Mouse (Mus musculus): ENCODE measurements around the gene Uck2.

DNA sequence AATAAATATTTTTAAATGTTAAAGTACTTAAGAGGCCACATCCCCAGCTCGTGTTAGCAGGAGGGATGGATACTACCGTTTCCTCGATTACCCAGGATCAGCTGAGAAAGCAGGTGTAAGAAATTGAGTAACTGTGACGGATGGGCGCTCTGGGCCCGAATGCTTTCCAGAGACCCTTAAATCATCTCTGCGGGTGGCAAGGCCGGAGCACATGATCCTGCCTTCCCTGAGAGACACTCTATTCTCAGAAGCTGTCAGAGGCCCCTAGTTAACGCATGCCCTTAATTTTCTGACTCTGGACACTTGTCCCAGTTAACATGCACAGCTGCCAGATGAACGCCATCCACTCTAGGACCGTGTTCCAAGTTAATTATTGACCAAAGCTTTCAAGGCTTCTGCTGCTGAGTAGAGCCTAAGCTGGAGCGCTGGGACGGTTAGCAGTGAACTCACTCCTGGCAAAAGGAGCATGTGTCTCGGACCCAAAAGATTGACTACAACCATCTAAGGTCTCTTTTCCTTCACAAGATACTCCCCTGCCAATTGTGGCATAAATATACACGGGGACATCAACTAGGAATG, 28.3 kb downstream of the Uck2 start:
- no peak for TF ChIP-seq EP300 (IDR thresholded peaks at IDR 0.05; ENCODE audit: low read depth in 1 of 2, low read length in 2 of 2)
- TF ChIP-seq CTCF (IDR thresholded peaks at IDR 0.05 in 2 of 3, conservative IDR thresholded peaks at IDR 0.05 in 1 of 3; ENCODE audit: control insufficient read depth in 1 of 3, insufficient read depth in 1 of 3, low read depth in 2 of 3, low read length in 3 of 3, poor library complexity in 1 of 3, severe bottlenecking in 1 of 3): no peak
